Mouse (Mus musculus) intestine, postnatal 0 days (tissue): ENCODE measurements around the gene Cdk17. TPM values are rescaled to one million over a fixed set of nuclear protein-coding genes. Genes with fewer than 3 reads are reported as not detected.

Experiments used
- ATAC-seq: fragments of 200-750 bp; cut with Nextera tagmentation; 2 replicates; pipeline ENCODE4 v1.8.0; 2017; ENCODE audit warnings: mild to moderate bottlenecking, moderate TSS enrichment, moderate library complexity
- H3K27ac ChIP-seq: fragments of 300-500 bp; sonication (generic); 2 replicates; pipeline ENCODE4 v1.5.1; 2014; ENCODE audit warnings: mild to moderate bottlenecking, low read depth, low read length, moderate library complexity
- H3K27me3 ChIP-seq: fragments of 300-500 bp; sonication (generic); replicated peaks from 2 replicates; pipeline ENCODE4 v1.6.1; 2014; ENCODE audit warnings: low read length, mixed read lengths; ENCODE audit not compliant: control insufficient read depth, insufficient read depth
- H3K36me3 ChIP-seq: fragments of 300-500 bp; sonication (generic); 2 replicates; pipeline ENCODE4 v1.6.1; 2014; ENCODE audit warnings: mild to moderate bottlenecking, moderate library complexity; ENCODE audit not compliant: control insufficient read depth, insufficient read depth
- H3K4me1 ChIP-seq: fragments of 300-500 bp; sonication (generic); replicated peaks from 2 replicates; pipeline ENCODE4 v1.6.1; 2014; ENCODE audit warnings: antibody characterized with exemption, low read length, mixed read lengths; ENCODE audit not compliant: control insufficient read depth, insufficient read depth
- H3K4me2 ChIP-seq: fragments of 300-500 bp; sonication (generic); replicated peaks from 2 replicates; pipeline ENCODE4 v1.6.1; 2014; ENCODE audit warnings: low read depth, mild to moderate bottlenecking, moderate library complexity
- H3K4me3 ChIP-seq: fragments of 300-500 bp; sonication (generic); 2 replicates; pipeline ENCODE4 v1.5.1; 2014; ENCODE audit warnings: low read depth, low read length
- H3K9ac ChIP-seq: fragments of 300-500 bp; sonication (generic); 2 replicates; pipeline ENCODE4 v1.6.1; 2014; ENCODE audit warnings: mild to moderate bottlenecking, low read depth, low read length
- H3K9me3 ChIP-seq: fragments of 300-500 bp; sonication (generic); 2 replicates; pipeline ENCODE4 v1.6.1; 2016; ENCODE audit warnings: mixed run types; ENCODE audit not compliant: control insufficient read depth
- CTCF ChIP-seq: sonication (generic); IDR thresholded peaks from 2 replicates; pipeline ENCODE4 v1.5.1; 2016; ENCODE audit warnings: low read depth, mild to moderate bottlenecking, control low read depth, antibody characterized with exemption, moderate library complexity
- WGBS: fragments of 180-500 bp; shearing (Covaris S2); extraction: QIAGEN DNeasy Blood & Tissue Kit; methylation state at CpG from one replicate; pipeline ENCODE4 v1.1.7; 2014; 5-methylcytosine and 5-hydroxymethylcytosine counted together
- polyA plus RNA-seq: library from polyadenylated mRNA; unstranded; fragments of >200 nt; fragmentation: Nextera tagmentation; extraction: Ambion mirVana; gene quantifications from 2 replicates; pipeline ENCODE4 v1.2.1, GENCODE M21; 2015

Gene Cdk17
- polyA plus RNA-seq, 1 experiment from 2014 or later = 8.2 TPM

GRCm38 (mm10) chr10:93242208-93242607 is 81.5 kb downstream of the Cdk17 start:
- Histone ChIP-seq H3K4me3 (no peak overlapping the region), H3K9ac (no peak overlapping the region), H3K27ac (no peak overlapping the region), H3K36me3 (peaks cover 11% of the 10 kb centered on the region; the same call in 1 of the 2 replicates), H3K9me3 (no peaks in the 10 kb centered on the region), H3K4me1 (no peaks in the 10 kb centered on the region), H3K4me2 (no peak overlapping the region), H3K27me3 (no peaks in the 10 kb centered on the region)
- WGBS = 31% methylated on average over 3 of the region's 3 CpGs
- no peak for ATAC-seq
- no peak for TF ChIP-seq CTCF

- no peak overlapping the region for H3K4me2 ChIP-seq
- no peak overlapping the region for H3K4me3 ChIP-seq
- no peak overlapping the region for H3K27ac ChIP-seq
- H3K27me3 ChIP-seq = no peaks in the 10 kb centered on the region
- H3K9ac ChIP-seq = no peak overlapping the region
- H3K4me1 ChIP-seq = no peaks in the 10 kb centered on the region
- no peak for TF ChIP-seq CTCF
- no peak for ATAC-seq
- WGBS = 12% methylated on average over 5 of the region's 5 CpGs
- H3K9me3 ChIP-seq = no peaks in the 10 kb centered on the region
- peaks cover 7% of the 10 kb centered on the region; the same call in 1 of the 2 replicates for H3K36me3 ChIP-seq
Observed at GRCm38 (mm10) chr10:93242861-93243260, 82.2 kb downstream of the Cdk17 start.

- WGBS = 87% methylated on average over 10 of the region's 10 CpGs
- Histone ChIP-seq H3K27ac (no peak overlapping the region), H3K27me3 (no peaks in the 10 kb centered on the region), H3K36me3 (peaks cover 6% of the 10 kb centered on the region; the same call in 1 of the 2 replicates), H3K9me3 (no peaks in the 10 kb centered on the region), H3K9ac (no peak overlapping the region), H3K4me3 (no peak overlapping the region), H3K4me1 (no peaks in the 10 kb centered on the region), H3K4me2 (no peak overlapping the region)
- ATAC-seq = no peak
- TF ChIP-seq CTCF = no peak
Observed at GRCm38 (mm10) chr10:93244209-93244705, 83.6 kb downstream of the Cdk17 start.

- H3K4me1 ChIP-seq = no peaks in the 10 kb centered on the region
- H3K4me2 ChIP-seq = no peak overlapping the region
- no peak overlapping the region for H3K27ac ChIP-seq
- WGBS = 89% methylated on average over 7 of the region's 7 CpGs
- no peak for TF ChIP-seq CTCF
- H3K27me3 ChIP-seq = no peaks in the 10 kb centered on the region
- H3K9me3 ChIP-seq = no peaks in the 10 kb centered on the region
- no peak for ATAC-seq
- no peak overlapping the region for H3K9ac ChIP-seq
- H3K36me3 ChIP-seq = peaks cover 7% of the 10 kb centered on the region; the same call in 1 of the 2 replicates
- no peak overlapping the region for H3K4me3 ChIP-seq
Observed at GRCm38 (mm10) chr10:93246185-93246920, 85.7 kb downstream of the Cdk17 start.

- no peak for ATAC-seq
- 83% methylated on average over 12 of the region's 12 CpGs for WGBS
- Histone ChIP-seq H3K4me2 (no peak overlapping the region), H3K36me3 (peaks cover 7% of the 10 kb centered on the region; the same call in 1 of the 2 replicates), H3K27ac (no peak overlapping the region; the same call in 1 of the 2 replicates), H3K9me3 (no peaks in the 10 kb centered on the region), H3K27me3 (no peaks in the 10 kb centered on the region), H3K9ac (no peak overlapping the region), H3K4me3 (no peak overlapping the region), H3K4me1 (no peaks in the 10 kb centered on the region)
- no peak for TF ChIP-seq CTCF
Observed at GRCm38 (mm10) chr10:93247422-93247821, 86.7 kb downstream of the Cdk17 start.

GRCm38 (mm10) chr10:93247902-93248301 is 87.2 kb downstream of the Cdk17 start:
- no peak for ATAC-seq

More at GRCm38 (mm10) chr10:93247902-93248301, 87.2 kb downstream of the Cdk17 start:
- no peak for TF ChIP-seq CTCF
- no peak overlapping the region for H3K4me3 ChIP-seq
- H3K4me1 ChIP-seq = no peaks in the 10 kb centered on the region
- no peaks in the 10 kb centered on the region for H3K9me3 ChIP-seq
- no peak overlapping the region for H3K27ac ChIP-seq
- H3K27me3 ChIP-seq = no peaks in the 10 kb centered on the region
- H3K36me3 ChIP-seq = peaks cover 7% of the 10 kb centered on the region; the same call in 1 of the 2 replicates
- no peak overlapping the region for H3K9ac ChIP-seq
- WGBS = 41% methylated on average over 6 of the region's 6 CpGs
- no peak overlapping the region for H3K4me2 ChIP-seq
